Mouse (Mus musculus) effector memory CD4-positive, alpha-beta T cell, adult 5 months (primary cell): Measurements from ENCODE around the gene Msx2. TPM values are rescaled to one million over a fixed set of nuclear protein-coding genes. Genes with fewer than 3 reads are reported as not detected.

ENCODE experiments used
- polyA plus RNA-seq: library from polyadenylated mRNA; unstranded; fragments of 100-300 nt; shearing (Covaris generic); gene quantifications from one replicate; pipeline ENCODE4 v1.2.1, GENCODE M21; 2017

The Msx2 gene
- not detected for polyA plus RNA-seq

DNA sequence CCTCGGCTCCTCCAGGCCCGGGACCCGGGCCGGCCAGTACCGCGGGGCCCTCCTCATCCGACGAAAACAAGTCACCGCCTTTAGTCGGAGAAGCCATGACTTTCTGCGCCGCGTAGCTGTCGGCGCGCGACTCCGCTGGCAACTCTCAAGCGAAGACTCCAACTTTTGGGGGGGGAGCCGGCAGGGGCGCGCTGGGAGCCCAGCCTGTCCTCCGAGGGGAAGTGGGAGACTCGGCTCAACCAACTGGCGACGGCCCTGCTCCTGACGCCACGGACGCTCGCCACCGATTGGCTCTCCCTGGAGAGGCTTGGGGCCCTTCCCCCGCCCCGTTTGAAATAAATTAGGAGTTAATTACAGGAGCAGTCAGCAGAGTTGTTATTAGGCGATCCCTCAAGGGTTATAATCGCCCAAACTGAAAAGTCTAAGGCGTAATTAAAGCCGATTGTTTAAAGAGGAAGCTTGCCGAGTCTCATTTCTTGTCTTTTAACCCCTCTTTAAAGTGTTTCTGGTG, at the start of gene Msx2:
TSS of gene Msx2 (minus strand) at position 461 of the 511 bp plus-strand sequence.

Other genes with a start within 250 kb of the Msx2 start
- not detected for gene Ror2, start 186.9 kb downstream of the Msx2 start, polyA plus RNA-seq
- gene Sptlc1, start 95.7 kb downstream of the Msx2 start, polyA plus RNA-seq = 37.0 TPM